Mouse (Mus musculus) testis, postnatal 10 days (tissue): Measurements from ENCODE around the gene Adtrp.

Source experiments
- DNase-seq: peaks from one replicate; pipeline ENCODE4 v3.0.0; 2021; ENCODE audit warnings: low spot score

Gene Adtrp

GRCm38 (mm10) chr13:41779603-41780180 lies 67.8 kb downstream of the Adtrp start:
- no peak for DNase-seq

- no peak for DNase-seq
These were observed 73.6 kb downstream of the Adtrp start for GRCm38 (mm10) chr13:41773812-41774376.

GRCm38 (mm10) chr13:41771061-41771460 lies 76.4 kb downstream of the Adtrp start:
- DNase-seq = no peak

DNA sequence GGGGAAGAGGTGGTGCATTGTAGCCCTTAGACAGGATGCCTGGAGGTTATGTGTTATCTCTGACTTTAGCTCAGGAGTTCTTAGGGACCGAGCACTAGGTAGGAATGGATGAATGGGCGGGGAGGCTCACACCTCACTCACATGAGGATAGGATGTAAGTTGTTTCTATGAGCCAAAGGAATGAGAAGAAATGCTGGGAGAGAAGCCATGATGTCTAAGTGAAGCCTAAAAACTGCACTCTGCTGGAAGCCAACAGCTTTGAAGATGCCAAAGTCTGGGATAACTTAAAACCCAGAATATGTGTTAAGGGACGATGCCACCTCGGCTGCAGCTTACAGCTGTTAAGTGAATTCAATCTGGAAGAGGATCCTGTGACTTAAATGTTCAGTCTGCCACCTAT lies 79.5 kb downstream of the Adtrp start:
- no peak for DNase-seq

GRCm38 (mm10) chr13:41761986-41762385 lies 85.5 kb downstream of the Adtrp start:
- no peak for DNase-seq

- DNase-seq = no peak
These were observed 87.0 kb downstream of the Adtrp start for GRCm38 (mm10) chr13:41760484-41760883.

DNA sequence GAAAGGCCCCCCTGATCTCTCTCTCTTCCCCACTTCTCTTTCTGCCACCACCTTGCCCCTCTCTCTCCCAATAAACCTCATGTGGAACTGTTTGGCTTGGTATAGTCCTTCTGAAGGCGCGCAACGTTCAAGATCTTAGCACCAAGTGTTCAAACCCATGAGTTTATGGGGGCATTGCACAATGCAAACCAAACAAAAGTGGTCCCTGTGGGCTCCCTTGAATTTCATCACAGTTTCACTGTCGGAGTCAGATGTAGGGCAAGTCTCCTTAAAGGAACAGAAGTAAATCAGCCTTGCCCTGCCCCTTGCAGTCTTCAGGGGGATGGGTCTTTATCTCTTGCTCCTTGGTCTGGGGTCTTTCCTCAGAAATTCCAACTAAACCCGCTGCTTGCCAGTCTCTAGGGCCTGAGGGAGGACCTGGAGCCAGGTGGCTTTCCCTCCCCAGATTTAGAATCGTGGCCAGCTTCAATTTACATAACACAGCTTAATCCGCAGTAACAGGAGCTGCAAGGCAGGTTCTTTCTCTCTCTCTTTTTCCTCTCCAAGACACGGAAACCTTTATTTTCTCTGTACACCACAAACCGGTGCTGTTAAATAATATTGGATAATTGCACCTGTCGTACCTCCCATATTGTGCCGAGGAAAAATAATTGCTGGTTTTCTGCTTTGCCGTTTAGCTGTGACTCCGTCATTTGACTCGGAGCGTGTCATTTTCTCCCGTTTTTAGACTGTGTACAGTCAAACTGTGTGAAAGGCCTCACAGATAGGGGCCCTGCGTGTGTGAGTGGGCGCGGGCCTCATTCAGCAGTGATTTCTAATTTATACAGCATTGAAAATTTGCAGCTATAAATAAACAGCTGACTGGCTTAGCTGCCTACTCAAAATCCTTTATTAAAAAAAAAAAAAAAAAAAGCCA lies 88.7 kb downstream of the Adtrp start:
- DNase-seq = no peak

GRCm38 (mm10) chr13:41753114-41753513 lies 94.4 kb downstream of the Adtrp start:
- DNase-seq = no peak

DNA sequence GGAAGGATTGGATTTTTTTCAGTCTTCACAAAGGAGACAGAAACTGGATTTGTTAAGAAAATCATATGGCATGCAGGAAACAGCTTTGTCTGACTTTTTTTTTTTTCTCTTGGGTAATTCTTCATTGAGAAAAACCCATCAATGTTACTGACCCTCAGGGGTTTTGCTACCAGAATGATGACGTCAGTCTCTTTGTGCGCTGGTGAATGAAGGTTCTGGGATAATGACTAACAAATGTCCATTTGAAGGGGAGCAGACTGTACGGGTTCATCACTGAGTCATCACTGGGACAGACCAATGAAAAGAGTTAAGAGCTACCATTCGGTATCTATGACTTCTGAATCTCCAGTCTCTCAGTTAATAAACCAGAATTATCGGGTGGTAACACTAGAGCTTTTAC lies 97.0 kb downstream of the Adtrp start:
- DNase-seq = no peak

- no peak for DNase-seq
These were observed 98.6 kb downstream of the Adtrp start for GRCm38 (mm10) chr13:41748866-41749265.

DNA sequence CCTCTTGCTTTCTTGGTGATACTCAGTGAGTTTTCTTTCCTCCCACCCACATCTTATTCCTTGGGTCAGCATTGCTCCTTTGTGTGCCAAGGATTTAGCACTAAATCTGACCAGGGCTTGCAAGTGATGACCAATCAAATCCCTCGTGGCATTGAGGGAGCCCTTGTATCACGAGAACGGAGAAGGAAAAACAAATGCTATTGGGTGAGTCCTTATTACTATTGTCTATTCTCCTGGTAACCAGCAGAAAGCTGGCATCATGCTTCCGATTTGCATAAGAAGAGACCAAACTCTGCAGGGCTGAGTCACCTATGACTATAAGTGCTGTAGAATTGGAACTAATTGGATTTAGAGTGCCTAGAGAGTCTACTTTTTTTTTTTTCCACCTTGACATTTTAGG lies 99.8 kb downstream of the Adtrp start:
- no peak for DNase-seq

GRCm38 (mm10) chr13:41746971-41747615 lies 100.4 kb downstream of the Adtrp start:
- no peak for DNase-seq

- DNase-seq = no peak
These were observed 106.9 kb downstream of the Adtrp start for GRCm38 (mm10) chr13:41740456-41741085.

DNA sequence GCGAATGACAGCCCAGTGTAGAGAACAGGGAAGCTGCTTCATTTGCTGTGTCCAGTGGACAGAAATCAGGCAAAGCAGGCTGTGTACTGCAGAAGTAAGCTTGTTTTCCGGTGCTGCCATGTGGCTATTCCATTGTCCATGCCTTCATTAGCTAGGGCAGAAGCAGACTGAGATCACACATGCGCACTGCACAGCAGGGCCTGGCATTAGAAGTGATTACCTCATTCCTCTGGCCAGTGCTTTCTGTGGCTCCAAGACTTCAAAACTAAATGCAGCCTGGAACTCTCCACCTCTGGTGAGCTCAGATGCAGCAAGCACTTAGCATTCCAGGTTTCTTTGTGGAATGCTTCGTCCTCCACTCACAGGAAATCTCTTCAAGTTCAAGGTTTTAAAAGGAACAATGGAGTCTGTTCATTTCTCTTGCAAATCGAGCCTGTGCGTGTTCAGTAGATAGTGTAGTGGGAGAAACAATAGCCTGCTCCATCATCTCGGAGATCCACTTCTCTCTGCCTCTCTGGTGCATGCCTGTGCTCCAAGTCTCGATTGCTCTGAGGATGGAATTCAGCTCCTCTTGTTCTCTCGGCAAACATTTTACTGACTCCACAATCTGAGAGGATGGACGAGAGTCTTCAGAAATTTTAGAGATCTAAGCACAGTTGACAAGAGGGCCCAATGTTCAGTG lies 109.7 kb downstream of the Adtrp start:
- no peak for DNase-seq

DNA sequence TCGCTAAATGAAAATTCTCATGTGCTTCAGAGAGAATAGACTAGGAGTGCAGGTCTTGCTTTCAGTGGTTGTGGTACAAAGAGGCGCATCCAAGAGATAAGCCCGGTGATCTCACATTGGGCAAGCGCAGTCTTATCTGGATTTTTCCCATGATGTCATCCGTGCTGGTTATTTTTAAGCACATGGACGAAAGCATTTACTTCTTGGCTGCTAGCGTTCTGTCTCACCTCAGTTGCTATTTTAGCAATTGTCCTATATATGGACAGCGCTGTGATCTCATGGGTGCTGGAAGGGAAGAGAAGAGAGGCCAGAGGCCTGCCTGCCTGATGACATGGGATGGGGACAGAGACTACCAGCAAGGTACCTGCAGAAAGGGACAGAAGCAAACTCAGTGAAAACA lies 117.8 kb downstream of the Adtrp start:
- no peak for DNase-seq

DNA sequence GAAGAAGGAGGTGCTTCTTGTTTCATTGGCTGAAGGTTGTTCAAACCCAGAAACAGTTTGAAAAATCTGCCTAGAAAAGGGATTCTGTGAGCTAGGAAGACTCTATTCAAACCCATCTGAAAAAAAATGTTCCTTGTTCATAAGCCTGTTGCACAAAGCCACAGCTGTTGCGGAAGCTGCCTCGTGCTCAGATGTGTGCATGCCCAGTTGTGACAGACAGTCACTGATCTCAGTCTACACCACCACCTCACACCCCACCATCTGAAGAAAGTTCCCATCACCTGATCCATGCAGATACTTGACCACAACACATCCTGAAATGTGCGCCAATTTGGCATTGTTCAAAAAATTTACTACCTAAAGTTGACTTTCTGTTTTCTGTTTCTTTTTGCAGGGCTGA lies 119.7 kb downstream of the Adtrp start:
- no peak for DNase-seq

DNA sequence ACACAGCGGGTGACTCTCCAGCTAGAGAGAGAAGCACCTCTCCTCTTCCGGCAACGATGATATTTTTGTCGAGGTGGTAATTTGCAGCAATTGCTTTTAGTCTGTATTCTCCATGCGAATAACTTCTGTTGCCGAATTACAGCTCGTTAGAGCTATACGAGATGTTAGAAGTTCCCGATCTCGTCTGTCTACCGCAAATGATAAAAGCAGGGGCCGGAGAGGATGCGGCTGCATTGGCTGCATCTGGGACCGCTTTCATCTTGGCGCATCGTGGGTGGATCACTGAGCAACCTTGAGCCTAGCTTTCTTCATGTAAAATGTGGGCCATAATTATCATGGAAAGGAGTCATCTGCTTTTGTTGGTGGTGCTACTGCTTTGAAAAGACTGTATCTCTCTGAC lies 128.2 kb downstream of the Adtrp start:
- DNase-seq = no peak

DNA sequence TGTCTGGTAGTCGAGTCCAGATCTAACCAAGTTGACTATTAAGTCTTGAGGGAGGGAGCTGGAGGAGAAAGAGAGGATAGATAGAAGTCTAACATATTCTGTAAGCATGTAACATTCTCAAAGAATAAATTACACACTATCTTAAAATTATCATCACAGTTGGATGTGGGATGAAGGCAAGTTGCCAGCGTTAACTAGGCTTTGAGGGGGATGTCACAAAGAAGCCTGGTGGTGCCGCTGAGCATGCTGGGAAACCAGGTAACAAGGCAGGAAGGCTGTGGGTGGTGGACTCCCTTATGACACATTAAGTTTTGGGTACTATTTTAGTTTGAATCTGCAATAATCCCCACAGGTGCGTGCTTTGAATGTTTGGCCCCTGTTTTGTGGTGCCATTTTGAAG lies 129.4 kb downstream of the Adtrp start:
- DNase-seq = no peak
